Mouse (Mus musculus): ENCODE results near the gene Xpc. TPM values are rescaled to one million over a fixed set of nuclear protein-coding genes. Genes with fewer than 3 reads are reported as not detected.
A peak's percentile ranks its signal among the peaks of the same experiment; 100 is the strongest.

Xpc gene
- polyA plus RNA-seq, 1 experiment from 2014 or later: 15.8 TPM

- Histone ChIP-seq H3K4me1 (ENCODE audit: control insufficient read depth, insufficient read depth, low read depth, low read length) (no peaks in the 10 kb centered on the region), H3K36me3 (ENCODE audit: control insufficient read depth, insufficient read depth, low read length) (no peaks in the 10 kb centered on the region), H3K27ac (ENCODE audit: low read depth, low read length) (no peak overlapping the region), H3K27me3 (replicated peaks; ENCODE audit: control insufficient read depth, insufficient read depth, low read length) (no peaks in the 10 kb centered on the region), H3K9ac (ENCODE audit: low read depth, low read length) (no peak overlapping the region), H3K9me3 (ENCODE audit: control insufficient read depth, low read length) (no peaks in the 10 kb centered on the region), H3K4me2 (ENCODE audit: low read length) (no peak overlapping the region), H3K4me3 (ENCODE audit: low read length) (no peak overlapping the region)
- 87% methylated on average over 6 of the region's 6 CpGs for WGBS
- no peak for ATAC-seq
Observed at GRCm38 (mm10) chr6:91531276-91531675, 15.6 kb upstream of the Xpc start.

- Histone ChIP-seq H3K9me3 (ENCODE audit: control insufficient read depth, low read length) (no peaks in the 10 kb centered on the region), H3K9ac (ENCODE audit: low read depth, low read length) (no peak overlapping the region), H3K4me2 (ENCODE audit: low read length) (no peak overlapping the region), H3K27ac (ENCODE audit: low read depth, low read length) (no peak overlapping the region), H3K4me3 (ENCODE audit: low read length) (no peak overlapping the region), H3K27me3 (replicated peaks; ENCODE audit: control insufficient read depth, insufficient read depth, low read length) (no peaks in the 10 kb centered on the region), H3K4me1 (ENCODE audit: control insufficient read depth, insufficient read depth, low read depth, low read length) (no peaks in the 10 kb centered on the region), H3K36me3 (ENCODE audit: control insufficient read depth, insufficient read depth, low read length) (no peaks in the 10 kb centered on the region; the same call in 1 of the 2 replicates)
- WGBS: 93% methylated on average over 8 of the region's 8 CpGs
- no peak for ATAC-seq
Observed at GRCm38 (mm10) chr6:91530673-91531072, 15.0 kb upstream of the Xpc start.

- no peak for ATAC-seq
- H3K4me1 ChIP-seq (ENCODE audit: control insufficient read depth, insufficient read depth, low read depth, low read length): no peaks in the 10 kb centered on the region
- WGBS: 94% methylated on average over 7 of the region's 7 CpGs
- H3K27ac ChIP-seq (ENCODE audit: low read depth, low read length): no peak overlapping the region
- H3K27me3 ChIP-seq (replicated peaks; ENCODE audit: control insufficient read depth, insufficient read depth, low read length): no peaks in the 10 kb centered on the region
- H3K9me3 ChIP-seq (ENCODE audit: control insufficient read depth, low read length): no peaks in the 10 kb centered on the region
- H3K36me3 ChIP-seq (ENCODE audit: control insufficient read depth, insufficient read depth, low read length): peaks cover 2% of the 10 kb centered on the region; the same call in 1 of the 2 replicates
- no peak overlapping the region for H3K4me3 ChIP-seq (ENCODE audit: low read length)
- H3K4me2 ChIP-seq (ENCODE audit: low read length): no peak overlapping the region
- no peak overlapping the region for H3K9ac ChIP-seq (ENCODE audit: low read depth, low read length)
Observed at GRCm38 (mm10) chr6:91528265-91528664, 12.6 kb upstream of the Xpc start.

- 40% methylated on average over 5 of the region's 5 CpGs for WGBS
- no peak overlapping the region for H3K4me2 ChIP-seq (ENCODE audit: low read length)
- no peak overlapping the region for H3K9ac ChIP-seq (ENCODE audit: low read depth, low read length)
- H3K9me3 ChIP-seq (ENCODE audit: control insufficient read depth, low read length): no peaks in the 10 kb centered on the region
- peak; percentile 85 for ATAC-seq
- peaks cover 8% of the 10 kb centered on the region; the same call in 1 of the 2 replicates for H3K36me3 ChIP-seq (ENCODE audit: control insufficient read depth, insufficient read depth, low read length)
- H3K4me1 ChIP-seq (ENCODE audit: control insufficient read depth, insufficient read depth, low read depth, low read length): no peaks in the 10 kb centered on the region
- no peaks in the 10 kb centered on the region for H3K27me3 ChIP-seq (replicated peaks; ENCODE audit: control insufficient read depth, insufficient read depth, low read length)
- no peak overlapping the region for H3K27ac ChIP-seq (ENCODE audit: low read depth, low read length)
- no peak overlapping the region for H3K4me3 ChIP-seq (ENCODE audit: low read length)
Observed at GRCm38 (mm10) chr6:91527227-91527860, 11.7 kb upstream of the Xpc start.

GRCm38 (mm10) chr6:91525544-91525943 lies 9.9 kb upstream of the Xpc start:
- H3K9me3 ChIP-seq (ENCODE audit: control insufficient read depth, low read length): no peaks in the 10 kb centered on the region
- WGBS: 90% methylated on average over 4 of the region's 4 CpGs
- no peak overlapping the region for H3K9ac ChIP-seq (ENCODE audit: low read depth, low read length)
- no peaks in the 10 kb centered on the region for H3K4me1 ChIP-seq (ENCODE audit: control insufficient read depth, insufficient read depth, low read depth, low read length)
- peaks cover 13% of the 10 kb centered on the region for H3K36me3 ChIP-seq (ENCODE audit: control insufficient read depth, insufficient read depth, low read length)
- H3K4me3 ChIP-seq (ENCODE audit: low read length): no peak overlapping the region
- no peak for ATAC-seq
- no peak overlapping the region for H3K4me2 ChIP-seq (ENCODE audit: low read length)
- no peak overlapping the region for H3K27ac ChIP-seq (ENCODE audit: low read depth, low read length)
- no peaks in the 10 kb centered on the region for H3K27me3 ChIP-seq (replicated peaks; ENCODE audit: control insufficient read depth, insufficient read depth, low read length)

GRCm38 (mm10) chr6:91522816-91523215 lies 7.1 kb upstream of the Xpc start:
- Histone ChIP-seq H3K9ac (ENCODE audit: low read depth, low read length) (no peak overlapping the region), H3K4me3 (ENCODE audit: low read length) (no peak overlapping the region), H3K36me3 (ENCODE audit: control insufficient read depth, insufficient read depth, low read length) (peaks cover 23% of the 10 kb centered on the region), H3K4me2 (ENCODE audit: low read length) (no peak overlapping the region), H3K27me3 (replicated peaks; ENCODE audit: control insufficient read depth, insufficient read depth, low read length) (no peaks in the 10 kb centered on the region), H3K27ac (ENCODE audit: low read depth, low read length) (no peak overlapping the region), H3K9me3 (ENCODE audit: control insufficient read depth, low read length) (no peaks in the 10 kb centered on the region), H3K4me1 (ENCODE audit: control insufficient read depth, insufficient read depth, low read depth, low read length) (no peaks in the 10 kb centered on the region)
- no peak for ATAC-seq
- WGBS: 95% methylated on average over 5 of the region's 5 CpGs

- peaks cover 16% of the 10 kb centered on the region for H3K4me1 ChIP-seq (ENCODE audit: control insufficient read depth, insufficient read depth, low read depth, low read length)
- no peak overlapping the region for H3K4me2 ChIP-seq (ENCODE audit: low read length)
- WGBS: 89% methylated on average over 7 of the region's 7 CpGs
- H3K27me3 ChIP-seq (replicated peaks; ENCODE audit: control insufficient read depth, insufficient read depth, low read length): no peaks in the 10 kb centered on the region
- no peak for ATAC-seq
- H3K4me3 ChIP-seq (ENCODE audit: low read length): no peak overlapping the region
- no peaks in the 10 kb centered on the region for H3K9me3 ChIP-seq (ENCODE audit: control insufficient read depth, low read length)
- H3K36me3 ChIP-seq (ENCODE audit: control insufficient read depth, insufficient read depth, low read length): peaks cover 22% of the 10 kb centered on the region
- H3K9ac ChIP-seq (ENCODE audit: low read depth, low read length): no peak overlapping the region
- H3K27ac ChIP-seq (ENCODE audit: low read depth, low read length): no peak overlapping the region
Observed at GRCm38 (mm10) chr6:91518454-91519020, 2.8 kb upstream of the Xpc start.

- Histone ChIP-seq H3K4me3 (ENCODE audit: low read length) (peak overlapping the region; percentile 80), H3K9ac (ENCODE audit: low read depth, low read length) (peak overlapping the region; percentile 83), H3K4me2 (ENCODE audit: low read length) (peak overlapping the region; percentile 76), H3K4me1 (ENCODE audit: control insufficient read depth, insufficient read depth, low read depth, low read length) (peaks cover 16% of the 10 kb centered on the region), H3K9me3 (ENCODE audit: control insufficient read depth, low read length) (no peaks in the 10 kb centered on the region), H3K27ac (ENCODE audit: low read depth, low read length) (peak overlapping the region; percentile 76; the same call in 1 of the 2 replicates), H3K36me3 (ENCODE audit: control insufficient read depth, insufficient read depth, low read length) (peaks cover 6% of the 10 kb centered on the region; the same call in 1 of the 2 replicates), H3K27me3 (replicated peaks; ENCODE audit: control insufficient read depth, insufficient read depth, low read length) (no peaks in the 10 kb centered on the region)
- ATAC-seq: no peak
- WGBS: 30% methylated on average over 10 of the region's 10 CpGs
Observed at GRCm38 (mm10) chr6:91514737-91515362, 838 bp downstream of the Xpc start.

GRCm38 (mm10) chr6:91514135-91514534 lies 1.6 kb downstream of the Xpc start:
- Histone ChIP-seq H3K27me3 (replicated peaks; ENCODE audit: control insufficient read depth, insufficient read depth, low read length) (no peaks in the 10 kb centered on the region), H3K9ac (ENCODE audit: low read depth, low read length) (no peak overlapping the region), H3K27ac (ENCODE audit: low read depth, low read length) (no peak overlapping the region), H3K4me2 (ENCODE audit: low read length) (no peak overlapping the region), H3K4me3 (ENCODE audit: low read length) (no peak overlapping the region), H3K9me3 (ENCODE audit: control insufficient read depth, low read length) (no peaks in the 10 kb centered on the region), H3K4me1 (ENCODE audit: control insufficient read depth, insufficient read depth, low read depth, low read length) (peaks cover 16% of the 10 kb centered on the region), H3K36me3 (ENCODE audit: control insufficient read depth, insufficient read depth, low read length) (0 out of 2 replicates have a peak, but pooled peaks cover 2% of the 10 kb centered on the region)
- no peak for ATAC-seq

Data from hindbrain, embryonic 16.5 days (tissue).